Mouse (Mus musculus) monocyte, adult 59 days (primary cell): Measurements from ENCODE around the gene Xntrpc. TPM values are rescaled to one million over a fixed set of nuclear protein-coding genes. Genes with fewer than 3 reads are reported as not detected.

Experiments used
- total RNA-seq, 2 experiments: library from RNA; stranded (reverse); gene quantifications; one replicate each; pipeline ENCODE4 v1.2.4; 2023

The Xntrpc gene
- total RNA-seq = 1 to 10 TPM in 1 of 2 experiments, under 1 TPM in 1; 0.52 to 1.5 TPM

DNA sequence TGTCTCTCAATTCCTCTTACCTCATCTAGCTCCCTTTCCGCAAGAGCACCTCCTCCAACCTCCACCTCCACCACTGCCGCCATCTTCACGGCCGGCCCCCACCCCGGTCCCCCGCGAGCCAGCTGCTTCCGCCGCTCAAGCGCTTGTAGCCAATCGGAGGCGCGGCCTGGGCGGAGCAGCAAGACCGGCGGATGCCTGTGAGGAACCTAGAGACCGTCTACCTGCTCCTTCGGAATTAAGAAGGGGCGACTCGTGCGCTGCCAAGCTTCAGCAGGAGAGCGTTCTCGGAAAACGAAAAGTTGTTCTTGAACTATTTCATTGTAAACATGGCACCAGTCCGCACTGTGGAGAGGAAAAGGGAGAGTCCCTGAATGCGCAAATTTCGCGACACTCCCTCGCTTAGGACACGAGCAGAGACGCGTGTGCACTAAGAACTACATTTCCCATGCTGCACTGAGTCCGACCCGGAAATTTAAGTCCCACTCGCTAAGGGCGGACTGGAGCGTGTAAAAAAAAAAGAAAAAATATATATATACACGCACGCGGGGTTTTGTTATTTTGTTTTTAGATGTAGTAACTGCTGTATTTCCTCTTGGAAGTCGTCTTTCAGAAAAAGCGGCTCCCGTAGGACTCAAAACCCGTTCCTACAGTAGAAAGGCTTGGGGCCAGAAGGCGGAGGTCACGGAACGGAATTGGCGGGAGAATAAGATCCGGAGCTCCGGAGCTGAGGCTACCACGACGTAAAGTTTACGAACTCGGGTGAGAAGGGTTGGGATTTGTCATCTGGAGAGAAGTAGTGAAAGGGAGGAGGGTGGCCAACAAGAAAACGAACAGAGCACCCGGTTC lies at the start of gene Xntrpc, which contains the start of the genes Rnf121 and Xndc1:
Xntrpc (plus strand) TSS at position 668 of the 846 bp plus-strand sequence.
Rnf121 (minus strand) TSS at position 424 of the 846 bp plus-strand sequence.
Xndc1 (plus strand) TSS at position 466 of the 846 bp plus-strand sequence.

GRCm38 (mm10) chr7:102018590-102018989 lies 46.9 kb upstream of the Xntrpc start, which contains the start of gene Il18bp:
TSS of gene Il18bp (minus strand) at chr7:102018690.

GRCm38 (mm10) chr7:102082816-102083215 lies 17.3 kb downstream of the Xntrpc start, which contains the start of gene Trpc2:
TSS of gene Trpc2 (plus strand) at chr7:102083116.

GRCm38 (mm10) chr7:102101487-102101886 lies 36.0 kb downstream of the Xntrpc start, which contains the start of gene Art1:
TSS of gene Art1 (plus strand) at chr7:102101743.

GRCm38 (mm10) chr7:102109171-102109570 lies 43.7 kb downstream of the Xntrpc start, which contains the start of gene Art5:
TSS of gene Art5 (minus strand) at chr7:102109489.

DNA sequence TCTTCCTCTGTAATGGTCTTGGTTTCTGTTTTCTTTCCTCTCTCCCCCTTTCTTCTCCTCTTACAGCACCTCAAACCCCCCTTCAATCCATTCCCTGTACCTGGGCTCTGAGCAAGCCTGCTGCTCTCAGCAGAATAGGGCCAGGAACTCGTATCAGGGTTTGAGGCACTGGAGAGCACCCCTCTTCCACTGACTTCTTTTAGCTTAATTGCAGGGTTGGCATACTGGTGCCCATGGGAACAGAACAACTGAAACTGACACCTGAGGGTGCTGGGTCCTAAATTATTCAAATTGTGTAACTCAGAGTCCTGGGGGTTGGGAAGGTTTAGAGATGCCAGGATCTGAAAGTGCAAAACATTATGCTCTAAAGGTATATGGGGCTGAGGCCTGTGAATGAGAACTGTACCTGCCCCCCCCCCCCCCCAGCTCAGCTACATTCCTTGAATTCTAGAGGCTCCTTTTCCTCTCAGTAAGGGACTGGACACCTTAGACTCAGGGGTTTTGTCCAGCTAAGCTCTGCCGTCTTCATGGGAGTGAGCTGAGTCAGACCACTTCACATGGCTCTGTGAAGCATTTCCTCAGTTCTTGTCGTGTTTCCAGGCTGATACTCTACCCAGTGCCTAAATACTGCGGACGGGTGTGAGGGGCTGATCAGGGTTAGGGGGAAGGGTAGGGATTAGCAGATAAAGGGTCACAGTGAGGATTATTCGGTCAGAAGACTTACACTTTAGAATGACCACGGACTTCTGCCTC lies 51.2 kb downstream of the Xntrpc start, which contains the start of gene Chrna10:
Chrna10 (minus strand) TSS at position 250 of the 753 bp plus-strand sequence.

Other genes with a start within 250 kb of the Xntrpc start
- not detected for gene Phox2a, start 247.4 kb upstream of the Xntrpc start, total RNA-seq
- 10 to 100 TPM; 58.4 to 64.3 TPM for gene Inppl1, start 227.5 kb upstream of the Xntrpc start, total RNA-seq
- 1 to 10 TPM; 3.9 to 4.3 TPM for gene Folr2, start 208.5 kb upstream of the Xntrpc start, total RNA-seq
- 10 to 100 TPM; 29.9 to 30.6 TPM for gene Anapc15, start 202.0 kb upstream of the Xntrpc start, total RNA-seq
- not detected for gene Folr1, start 194.9 kb upstream of the Xntrpc start, total RNA-seq
- 100 to 1,000 TPM; 105 to 108 TPM for gene Lamtor1, start 159.8 kb upstream of the Xntrpc start, total RNA-seq
- not detected for gene Tomt, start 159.4 kb upstream of the Xntrpc start, total RNA-seq
- gene Lrrc51, start 131.8 kb upstream of the Xntrpc start, total RNA-seq = under 1 TPM in 1 of 2 experiments, not detected in 1; 0.88 TPM
- gene Numa1, start 131.6 kb upstream of the Xntrpc start, total RNA-seq = 100 to 1,000 TPM; 137 to 142 TPM
- gene Il18bp, start 47.0 kb upstream of the Xntrpc start, total RNA-seq = 10 to 100 TPM; 28.8 to 30.0 TPM
- 10 to 100 TPM; 18.2 to 27.3 TPM for gene Rnf121, start 244 bp upstream of the Xntrpc start, total RNA-seq
- 1 to 10 TPM; 8.4 to 9.7 TPM for gene Xndc1, start 202 bp upstream of the Xntrpc start, total RNA-seq
- gene Trpc2, start 17.4 kb downstream of the Xntrpc start, total RNA-seq = under 1 TPM in 1 of 2 experiments, not detected in 1; 0.94 TPM
- not detected for gene Art1, start 36.0 kb downstream of the Xntrpc start, total RNA-seq
- not detected for gene Art5, start 43.8 kb downstream of the Xntrpc start, total RNA-seq
- not detected for gene Chrna10, start 51.1 kb downstream of the Xntrpc start, total RNA-seq
- 10 to 100 TPM; 95.1 to 96.2 TPM for gene Nup98, start 144.5 kb downstream of the Xntrpc start, total RNA-seq
- 10 to 100 TPM; 48.1 to 65.1 TPM for gene Pgap2, start 144.5 kb downstream of the Xntrpc start, total RNA-seq
- gene Rhog, start 190.3 kb downstream of the Xntrpc start, total RNA-seq = 100 to 1,000 TPM; 434 to 437 TPM
- 10 to 100 TPM; 51.8 to 52.0 TPM for gene Stim1, start 202.1 kb downstream of the Xntrpc start, total RNA-seq